Mouse (Mus musculus) C2C12 (cell line): ENCODE data around the gene Tmcc3. TPM values are rescaled to one million over a fixed set of nuclear protein-coding genes. Genes with fewer than 3 reads are reported as not detected.
A peak's percentile ranks its signal among the peaks of the same experiment; 100 is the strongest.

Experiments used
- H3K27me3 ChIP-seq: one replicate; pipeline ENCODE4 v1.6.1; 2011; ENCODE audit not compliant: control insufficient read depth, insufficient read depth, insufficient read length
- H3K36me3 ChIP-seq: one replicate; pipeline ENCODE4 v1.6.1; 2011; ENCODE audit not compliant: control insufficient read depth, insufficient read depth
- H3K4me3 ChIP-seq: one replicate; pipeline ENCODE4 v1.5.1; 2011; ENCODE audit warnings: mild to moderate bottlenecking, control low read depth; ENCODE audit not compliant: poor library complexity, insufficient read depth, severe bottlenecking
- H3K79me2 ChIP-seq: one replicate; pipeline ENCODE4 v1.6.1; 2011; ENCODE audit not compliant: control insufficient read depth, insufficient read depth
- H3K79me3 ChIP-seq: one replicate; pipeline ENCODE4 v1.6.1; 2011; ENCODE audit warnings: low read depth, control low read depth
- H3ac ChIP-seq: one replicate; pipeline ENCODE3; 2011; ENCODE audit warnings: low read depth; ENCODE audit not compliant: control insufficient read depth, insufficient read length
- CEBPB ChIP-seq: IDR thresholded peaks from one replicate; pipeline ENCODE4 v1.6.1; 2011; ENCODE audit warnings: low read depth, mild to moderate bottlenecking, control low read depth, moderate library complexity
- CTCF ChIP-seq: IDR thresholded peaks from one replicate; pipeline ENCODE4 v1.5.1; 2011; ENCODE audit not compliant: control insufficient read depth, insufficient read depth, insufficient read length
- FOSL1 ChIP-seq: IDR thresholded peaks from one replicate; pipeline ENCODE4 v1.8.0; 2011; ENCODE audit warnings: mild to moderate bottlenecking, low read length; ENCODE audit not compliant: poor library complexity, insufficient read depth, severe bottlenecking
- MAX ChIP-seq: IDR thresholded peaks from one replicate; pipeline ENCODE4 v1.6.1; 2011; ENCODE audit warnings: mild to moderate bottlenecking, control low read depth
- MYOD1 ChIP-seq: IDR thresholded peaks from one replicate; pipeline ENCODE4 v1.6.1; 2011; ENCODE audit warnings: low read depth; ENCODE audit not compliant: control insufficient read depth, insufficient read length
- MYOG ChIP-seq: IDR thresholded peaks from one replicate; pipeline ENCODE4 v1.6.1; 2011; ENCODE audit not compliant: control insufficient read depth, insufficient read length; ENCODE audit errors: extremely low read depth
- USF1 ChIP-seq: IDR thresholded peaks from one replicate; pipeline ENCODE4 v1.6.1; 2011; ENCODE audit warnings: low read depth, mild to moderate bottlenecking, control low read depth, moderate library complexity
- polyA plus RNA-seq: library from polyadenylated mRNA; unstranded; fragments of >200 nt; fragmentation: generic; extraction: Trizol; gene quantifications from one replicate; pipeline ENCODE4 v1.2.1, GENCODE M21; 2012; ENCODE audit warnings: missing spikeins

Tmcc3 gene
- polyA plus RNA-seq, 1 experiment, result 3.5 TPM

DNA sequence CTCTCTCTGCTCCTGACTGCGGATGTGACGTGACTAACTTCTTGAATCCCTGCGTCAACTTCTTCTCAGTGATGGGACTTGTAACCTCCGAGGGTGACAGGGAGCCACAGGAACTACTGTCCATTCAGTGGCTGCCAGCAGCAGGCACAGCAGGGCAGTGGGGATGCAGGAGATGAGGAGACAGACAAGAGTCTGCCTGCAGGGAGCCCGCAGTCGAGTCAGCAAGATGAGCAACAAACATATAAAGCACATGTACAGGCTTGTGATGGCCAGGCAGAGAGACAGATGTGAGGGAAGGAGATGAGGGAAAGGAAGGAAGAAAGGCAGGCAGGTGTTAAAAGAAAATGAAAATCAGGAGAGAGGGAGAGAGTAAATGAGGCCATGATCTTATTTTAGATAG is 308.8 kb downstream of the Tmcc3 start:
- Histone ChIP-seq H3K79me3 (no peaks in the 10 kb centered on the region), H3K36me3 (no peaks in the 10 kb centered on the region), H3ac (no peak overlapping the region), H3K27me3 (peaks cover 3% of the 10 kb centered on the region), H3K79me2 (no peaks in the 10 kb centered on the region), H3K4me3 (no peak overlapping the region)
- TF ChIP-seq MYOD1, result no peak

DNA sequence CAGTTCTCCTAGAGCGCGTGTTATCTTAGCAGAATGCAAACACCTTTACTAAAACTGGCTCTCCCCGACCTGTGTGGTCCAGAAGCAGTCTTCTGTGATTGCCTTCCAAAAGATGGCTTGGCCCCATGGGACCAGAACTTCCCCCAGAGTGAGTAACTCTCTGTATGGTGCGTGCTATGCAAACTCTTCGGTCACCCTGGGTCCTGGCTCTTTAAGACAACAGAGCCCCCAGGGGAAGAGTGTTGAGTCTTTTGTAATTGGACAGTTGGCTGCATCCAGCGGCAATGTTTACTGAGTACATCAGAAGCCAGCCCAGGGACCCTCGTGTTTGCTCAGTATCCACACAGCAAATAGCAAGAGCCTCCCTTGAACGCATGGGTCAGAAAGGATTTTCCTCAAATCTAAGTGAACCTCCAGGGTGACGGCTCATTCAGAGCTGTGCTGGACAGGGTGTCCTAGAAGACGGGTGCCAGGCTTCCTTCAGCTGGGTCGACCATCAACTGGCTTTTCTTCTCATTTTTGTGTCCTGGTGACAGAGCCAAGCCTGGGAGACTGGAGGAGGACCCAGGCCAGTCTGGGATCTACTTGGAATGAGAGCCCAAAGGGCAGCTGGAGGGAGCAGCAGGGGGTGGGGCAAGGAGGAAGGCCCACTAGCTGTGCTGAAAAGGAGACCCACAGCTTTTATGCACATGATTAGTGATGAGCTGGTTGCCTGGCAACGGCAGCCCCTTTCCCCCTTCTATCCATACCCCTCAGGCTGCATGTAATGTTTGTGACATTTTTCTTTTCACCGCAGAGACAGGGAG is 309.9 kb downstream of the Tmcc3 start:
- no peaks in the 10 kb centered on the region for H3K79me3 ChIP-seq
- no peak overlapping the region for H3ac ChIP-seq
- no peaks in the 10 kb centered on the region for H3K36me3 ChIP-seq
- TF ChIP-seq MYOG (no peak), MAX (no peak), MYOD1 (no peak), USF1 (no peak), CTCF (no peak), FOSL1 (no peak), CEBPB (no peak)
- peaks cover 3% of the 10 kb centered on the region for H3K27me3 ChIP-seq
- H3K4me3 ChIP-seq, result no peak overlapping the region
- no peaks in the 10 kb centered on the region for H3K79me2 ChIP-seq

GRCm38 (mm10) chr10:94622281-94622680 is 310.5 kb downstream of the Tmcc3 start:
- Histone ChIP-seq H3K79me2 (no peaks in the 10 kb centered on the region), H3K27me3 (peaks cover 3% of the 10 kb centered on the region)
- TF ChIP-seq MYOG, result no peak
- TF ChIP-seq MAX, result no peak
- no peak for TF ChIP-seq USF1

GRCm38 (mm10) chr10:94622828-94623227 is 311.1 kb downstream of the Tmcc3 start:
- no peak overlapping the region for H3ac ChIP-seq

More at GRCm38 (mm10) chr10:94622281-94622680, 310.5 kb downstream of the Tmcc3 start:
- Histone ChIP-seq H3K4me3 (no peak overlapping the region), H3ac (no peak overlapping the region), H3K36me3 (no peaks in the 10 kb centered on the region), H3K79me3 (no peaks in the 10 kb centered on the region)

DNA sequence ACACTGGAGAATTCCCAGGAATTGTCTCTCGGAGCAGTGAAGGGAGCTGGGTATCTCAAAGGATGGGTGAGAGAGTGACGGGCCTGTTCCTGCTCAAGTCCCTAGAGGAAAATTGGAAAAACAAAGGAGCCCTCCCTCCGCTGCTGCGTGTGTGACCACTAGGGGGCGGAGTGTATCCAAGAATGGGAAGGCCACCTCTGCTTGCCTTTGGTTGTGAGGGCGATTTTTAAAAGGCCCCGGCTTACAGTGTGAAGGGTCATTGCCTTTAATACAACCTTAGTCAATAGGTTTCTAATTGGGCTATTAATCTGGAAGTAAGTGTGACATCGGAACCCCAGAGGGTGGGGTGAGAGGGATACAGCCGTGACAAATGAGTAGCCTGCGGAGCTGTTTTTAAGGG is 311.9 kb downstream of the Tmcc3 start:
- Histone ChIP-seq H3K79me2 (no peaks in the 10 kb centered on the region), H3K79me3 (no peaks in the 10 kb centered on the region), H3K36me3 (no peaks in the 10 kb centered on the region), H3K4me3 (no peak overlapping the region), H3K27me3 (peaks cover 3% of the 10 kb centered on the region), H3ac (no peak overlapping the region)
- TF ChIP-seq CTCF (peak; percentile 79), MYOD1 (no peak)

More at GRCm38 (mm10) chr10:94622828-94623227, 311.1 kb downstream of the Tmcc3 start:
- no peak for TF ChIP-seq MAX
- no peak for TF ChIP-seq MYOG
- TF ChIP-seq FOSL1, result no peak
- no peak for TF ChIP-seq USF1
- no peak for TF ChIP-seq CTCF
- no peak for TF ChIP-seq MYOD1
- TF ChIP-seq CEBPB, result no peak
- no peak overlapping the region for H3K4me3 ChIP-seq
- H3K79me2 ChIP-seq, result no peaks in the 10 kb centered on the region
- no peaks in the 10 kb centered on the region for H3K36me3 ChIP-seq
- no peaks in the 10 kb centered on the region for H3K79me3 ChIP-seq
- H3K27me3 ChIP-seq, result peaks cover 3% of the 10 kb centered on the region

DNA sequence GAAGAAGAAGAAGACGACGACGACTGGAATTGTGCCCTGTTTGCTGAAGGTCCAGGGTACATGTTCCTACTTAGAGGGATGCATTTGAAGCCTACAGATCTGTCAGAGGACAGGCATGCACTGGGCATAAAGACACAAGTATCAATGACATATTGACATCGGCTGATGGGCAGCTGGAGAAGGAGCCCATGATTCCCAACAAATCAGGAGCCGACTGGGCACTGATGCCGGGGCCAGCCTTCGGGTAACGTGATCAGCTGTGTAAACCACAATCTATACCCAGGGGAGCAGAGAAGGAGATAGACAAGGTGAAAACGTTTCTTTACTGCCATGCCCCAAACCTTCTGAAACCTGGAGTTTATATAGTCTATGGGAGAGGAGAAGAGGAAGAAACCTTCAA is 313.3 kb downstream of the Tmcc3 start:
- TF ChIP-seq CTCF (no peak), MYOG (no peak), MAX (no peak), MYOD1 (no peak), USF1 (no peak), CEBPB (no peak), FOSL1 (no peak)
- Histone ChIP-seq H3K79me3 (no peaks in the 10 kb centered on the region), H3ac (no peak overlapping the region), H3K79me2 (no peaks in the 10 kb centered on the region), H3K4me3 (no peak overlapping the region), H3K36me3 (no peaks in the 10 kb centered on the region), H3K27me3 (peaks cover 3% of the 10 kb centered on the region)
